Mouse (Mus musculus): Measurements from ENCODE around the gene Pde12.

Gene Pde12

GRCm38 (mm10) chr14:26643006-26643624 is 26.6 kb downstream of the Pde12 start:
- DNase-seq = no peak

GRCm38 (mm10) chr14:26639961-26640360 is 29.7 kb downstream of the Pde12 start:
- DNase-seq = no peak

GRCm38 (mm10) chr14:26639251-26639650 is 30.4 kb downstream of the Pde12 start:
- DNase-seq = no peak

GRCm38 (mm10) chr14:26638708-26639084 is 31.0 kb downstream of the Pde12 start:
- DNase-seq = peak; percentile 75

GRCm38 (mm10) chr14:26637851-26638707 is 31.6 kb downstream of the Pde12 start, which contains the start of gene Arf4:
TSS of gene Arf4 (plus strand) at chr14:26638074.
- DNase-seq = peak; percentile 98

GRCm38 (mm10) chr14:26637025-26637850 is 32.4 kb downstream of the Pde12 start:
- DNase-seq = no peak

GRCm38 (mm10) chr14:26626605-26627140 is 43.0 kb downstream of the Pde12 start:
- DNase-seq = no peak

- DNase-seq = no peak
Measured at GRCm38 (mm10) chr14:26625301-26625700, 44.4 kb downstream of the Pde12 start.

- no peak for DNase-seq
Measured at GRCm38 (mm10) chr14:26610689-26611088, 59.0 kb downstream of the Pde12 start.
